In the genomic region with DNA sequence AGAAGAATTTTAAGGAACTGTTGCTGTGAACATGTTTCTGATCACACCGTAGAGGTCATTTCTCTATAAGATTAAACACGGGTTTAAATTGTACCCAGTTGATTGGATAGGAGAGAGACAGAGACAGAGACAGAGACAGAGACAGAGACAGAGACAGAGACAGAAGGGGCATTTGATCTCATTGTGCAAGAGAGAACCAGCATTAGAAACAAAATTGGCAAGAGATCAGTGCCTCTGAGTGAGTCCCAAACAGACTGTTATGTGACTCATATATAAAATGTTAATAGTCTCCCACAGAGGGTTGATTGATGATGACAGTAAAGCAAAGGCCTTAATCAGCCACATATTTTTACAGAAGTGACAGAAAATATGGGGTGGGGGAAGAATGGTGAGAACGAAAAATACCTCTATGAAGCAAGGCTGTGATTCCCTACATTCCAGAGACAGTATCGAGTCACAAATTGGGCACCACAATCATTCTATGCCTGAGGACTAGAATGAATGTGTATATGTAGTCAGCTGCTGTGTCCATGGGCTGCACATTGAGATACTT, we compare ENCODE assay signal across 19 mouse cellular contexts. TPM values are rescaled to one million over a fixed set of nuclear protein-coding genes. Genes with fewer than 3 reads are reported as not detected.
"Had no signal": no experiment of that assay in that cellular context is flagged by ENCODE, and none has a peak within 500 bp of the region (broad histone marks: within the 10 kb centered on the region; RNA-seq: fewer than 3 reads in every experiment).

No protein-coding gene starts in this region.

- H3K36me3 ChIP-seq: limb, embryonic 13.5 days; liver, embryonic 12.5 days; liver, embryonic 15.5 days; midbrain, embryonic 10.5 days; midbrain, embryonic 13.5 days had no signal

- H3K4me1 ChIP-seq: limb, embryonic 13.5 days; liver, embryonic 12.5 days; liver, embryonic 15.5 days; megakaryocyte, embryonic 14.5 days; midbrain, embryonic 10.5 days; midbrain, embryonic 13.5 days had no signal

- DNase-seq: kidney, adult 18-20 months; kidney, adult 9 months; kidney, postnatal 36 days; layer of hippocampus, postnatal 36 days; liver; lung, adult 18-20 months; lung, postnatal 14 days; thymus, adult 2 months; thymus, postnatal 14 days had no signal

- H3K27me3 ChIP-seq: limb, embryonic 13.5 days; liver, embryonic 12.5 days; liver, embryonic 15.5 days; megakaryocyte, embryonic 14.5 days; midbrain, embryonic 13.5 days had no signal

- H3K4me2 ChIP-seq: limb, embryonic 13.5 days; liver, embryonic 12.5 days; liver, embryonic 15.5 days; midbrain, embryonic 13.5 days had no signal

- H3K9me3 ChIP-seq: limb, embryonic 13.5 days; liver, embryonic 12.5 days; liver, embryonic 15.5 days; megakaryocyte, embryonic 14.5 days; midbrain, embryonic 10.5 days; midbrain, embryonic 13.5 days had no signal

- H3K4me3 ChIP-seq: left cerebral cortex, adult 2 months; limb, embryonic 13.5 days; liver, embryonic 12.5 days; liver, embryonic 15.5 days; megakaryocyte, embryonic 14.5 days; midbrain, embryonic 10.5 days; midbrain, embryonic 13.5 days had no signal

- H3K27ac ChIP-seq: left cerebral cortex, adult 2 months; limb, embryonic 13.5 days; liver, embryonic 12.5 days; liver, embryonic 15.5 days; macrophage; midbrain, embryonic 10.5 days; midbrain, embryonic 13.5 days; stomach, postnatal 0 days had no signal

RNA-seq across cellular contexts. Expression of a gene that starts 51.1 kb away (rescaled TPM):
- total RNA-seq: monocyte, adult 5-6 weeks had no signal
- polyA plus RNA-seq: macrophage had no signal
